Mouse (Mus musculus) thymus, postnatal 0 days (tissue): ENCODE measurements around the gene Psors1c2. TPM values are rescaled to one million over a fixed set of nuclear protein-coding genes. Genes with fewer than 3 reads are reported as not detected.

Source experiments
- DNase-seq: peaks from one replicate; pipeline ENCODE4 v3.0.0-alpha.2; 2015; ENCODE audit warnings: low spot score
- polyA plus RNA-seq: library from polyadenylated mRNA; unstranded; fragments of >200 nt; fragmentation: Nextera tagmentation; extraction: Ambion mirVana; gene quantifications from 2 replicates; pipeline ENCODE4 v1.2.1, GENCODE M21; 2015

Psors1c2 gene
- polyA plus RNA-seq, 1 experiment from 2014 or later = 10.2 TPM

DNA sequence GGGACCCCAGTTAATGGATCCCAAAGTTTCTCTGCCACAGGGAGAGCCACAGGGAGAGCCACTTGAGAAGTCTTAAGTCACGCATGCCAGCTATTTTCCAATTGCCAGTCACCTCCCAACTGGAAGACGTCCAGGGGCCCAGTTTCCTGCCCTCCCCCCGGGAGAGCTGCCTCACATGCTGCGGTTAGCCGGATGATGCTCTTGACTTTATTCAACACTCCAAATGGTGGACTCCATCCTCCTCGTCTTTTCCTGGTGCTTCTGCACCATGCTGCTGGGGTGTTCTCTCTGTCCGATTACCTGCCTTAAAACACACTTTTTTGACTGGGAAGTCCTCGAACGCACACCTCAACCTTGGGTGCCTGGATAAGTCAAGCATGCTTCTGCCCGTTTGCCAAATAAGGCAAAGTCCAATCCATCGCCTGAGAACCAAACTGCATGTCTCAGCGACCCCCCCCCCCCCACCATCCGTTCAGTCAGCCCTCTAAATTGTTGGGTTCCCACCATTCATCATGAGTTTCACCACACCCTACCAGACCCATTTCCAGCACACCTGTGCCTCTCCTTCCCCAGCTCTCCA is 23.3 kb downstream of the Psors1c2 start:
- no peak for DNase-seq

- peak; percentile 66 for DNase-seq
These were observed 23.8 kb downstream of the Psors1c2 start for GRCm38 (mm10) chr17:35556812-35557211.

- no peak for DNase-seq
These were observed 24.4 kb downstream of the Psors1c2 start for GRCm38 (mm10) chr17:35557351-35557750.

- DNase-seq = no peak
These were observed 25.2 kb downstream of the Psors1c2 start for GRCm38 (mm10) chr17:35558216-35558615.

- no peak for DNase-seq
These were observed 34.1 kb downstream of the Psors1c2 start, which contains the start of gene 2300002M23Rik for GRCm38 (mm10) chr17:35567150-35567549. Gene 2300002M23Rik, plus strand, starts transcription at chr17:35567450.

DNA sequence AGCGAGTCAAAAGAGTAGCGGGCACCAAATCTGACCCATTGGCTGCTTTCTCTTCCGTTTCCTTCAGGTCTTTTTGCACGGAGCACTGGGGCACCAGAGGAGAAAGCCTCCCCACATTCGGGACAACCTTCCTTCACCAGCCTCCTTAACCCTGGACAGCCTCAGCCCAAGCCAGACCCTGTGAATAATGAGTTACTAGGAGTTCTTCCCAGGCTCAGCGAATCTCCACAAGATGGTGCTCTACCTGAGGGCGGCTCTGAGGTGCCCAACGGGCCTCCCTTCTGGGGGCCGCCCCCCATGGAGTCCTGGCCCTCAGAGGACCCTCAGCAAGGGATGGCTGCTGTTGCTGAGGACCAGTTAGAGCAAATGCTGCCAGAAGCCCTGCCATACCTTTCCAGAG is 34.8 kb downstream of the Psors1c2 start:
- DNase-seq = no peak

GRCm38 (mm10) chr17:35569091-35569944 is 36.3 kb downstream of the Psors1c2 start:
- peak; percentile 38 for DNase-seq

DNA sequence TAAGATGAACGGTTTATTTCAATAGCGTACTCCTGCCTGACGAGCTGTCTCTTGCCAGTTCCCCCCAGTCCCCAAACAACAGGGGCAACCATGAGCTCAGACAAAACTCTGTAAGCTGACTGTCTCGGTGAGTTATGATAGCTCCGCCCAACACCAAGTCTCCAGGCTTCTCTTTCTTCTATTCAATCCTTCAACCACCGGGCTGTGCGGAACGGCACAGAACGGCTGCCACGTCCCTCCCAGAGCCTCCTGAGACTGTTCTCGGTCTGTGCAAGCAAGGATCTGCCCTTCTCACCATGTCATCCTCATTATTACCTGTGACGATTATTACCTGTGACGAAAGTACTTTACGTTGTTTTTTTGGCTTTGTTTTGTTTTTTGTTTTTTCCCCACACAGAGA is 37.8 kb downstream of the Psors1c2 start:
- DNase-seq = no peak

GRCm38 (mm10) chr17:35571477-35571876 is 38.5 kb downstream of the Psors1c2 start:
- DNase-seq = no peak

GRCm38 (mm10) chr17:35578211-35578610 is 45.2 kb downstream of the Psors1c2 start:
- peak; percentile 89 for DNase-seq

DNA sequence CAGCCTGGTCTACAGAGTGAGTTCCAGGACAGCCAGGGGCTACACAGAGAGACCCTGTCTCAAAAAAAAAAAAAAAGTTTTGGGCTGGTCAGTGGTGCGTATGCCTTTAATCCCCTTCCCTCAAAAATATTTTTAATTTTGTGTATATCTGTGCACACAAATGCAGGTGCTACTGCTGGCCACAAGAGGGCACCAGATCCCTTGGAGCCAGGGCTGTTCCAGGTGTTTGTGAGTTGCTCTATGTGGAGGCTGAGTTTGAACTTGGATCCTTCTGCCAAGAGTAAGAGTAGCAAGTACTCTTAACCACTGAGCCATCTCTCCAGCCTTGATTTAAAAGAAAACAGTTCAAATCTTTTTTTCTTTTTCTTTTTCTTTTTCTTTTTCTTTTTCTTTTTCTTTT is 49.9 kb downstream of the Psors1c2 start:
- DNase-seq = peak; percentile 37

Other genes starting within 250 kb of the Psors1c2 start
- gene H2-Q1, start 212.8 kb upstream of the Psors1c2 start, polyA plus RNA-seq = 1.4 and 1.9 TPM in 2 replicates
- gene H2-Q2, start 191.0 kb upstream of the Psors1c2 start, polyA plus RNA-seq = 68.4 and 69.8 TPM in 2 replicates
- gene H2-Q4, start 153.6 kb upstream of the Psors1c2 start, polyA plus RNA-seq = 15.1 and 18.4 TPM in 2 replicates
- gene H2-Q6, start 108.4 kb upstream of the Psors1c2 start, polyA plus RNA-seq = 22.7 and 22.9 TPM in 2 replicates
- 37.3 and 38.8 TPM in 2 replicates for gene H2-Q7, start 94.0 kb upstream of the Psors1c2 start, polyA plus RNA-seq
- 3.3 and 3.8 TPM in 2 replicates for gene H2-Q10, start 63.1 kb upstream of the Psors1c2 start, polyA plus RNA-seq
- 0.44 and 0.62 TPM in 2 replicates for gene Pou5f1, start 27.2 kb upstream of the Psors1c2 start, polyA plus RNA-seq
- 75.9 and 80.4 TPM in 2 replicates for gene Tcf19, start 16.4 kb upstream of the Psors1c2 start, polyA plus RNA-seq
- 8.7 and 9.8 TPM in 2 replicates for gene Cchcr1, start 16.1 kb upstream of the Psors1c2 start, polyA plus RNA-seq
- 0.22 and 0.28 TPM in 2 replicates for gene Cdsn, start 18.9 kb downstream of the Psors1c2 start, polyA plus RNA-seq
- 1.3 and 6.3 TPM in 2 replicates for gene 2300002M23Rik, start 34.2 kb downstream of the Psors1c2 start, polyA plus RNA-seq
- gene Sfta2, start 68.3 kb downstream of the Psors1c2 start, polyA plus RNA-seq = not detected in 2 replicates
- gene Gm9573, start 93.4 kb downstream of the Psors1c2 start, polyA plus RNA-seq = 0.18 and 0.23 TPM in 2 replicates
- 0.10 and 0.17 TPM in 2 replicates for gene Mucl3, start 110.5 kb downstream of the Psors1c2 start, polyA plus RNA-seq
- 22.5 and 27.0 TPM in 2 replicates for gene Vars2, start 134.4 kb downstream of the Psors1c2 start, polyA plus RNA-seq
- 267 and 319 TPM in 2 replicates for gene Gtf2h4, start 140.5 kb downstream of the Psors1c2 start, polyA plus RNA-seq
- gene Ddr1, start 171.4 kb downstream of the Psors1c2 start, polyA plus RNA-seq = 33.7 and 33.8 TPM in 2 replicates